Comparison of ENCODE assay signal across 8 mouse cellular contexts in the genomic region with DNA sequence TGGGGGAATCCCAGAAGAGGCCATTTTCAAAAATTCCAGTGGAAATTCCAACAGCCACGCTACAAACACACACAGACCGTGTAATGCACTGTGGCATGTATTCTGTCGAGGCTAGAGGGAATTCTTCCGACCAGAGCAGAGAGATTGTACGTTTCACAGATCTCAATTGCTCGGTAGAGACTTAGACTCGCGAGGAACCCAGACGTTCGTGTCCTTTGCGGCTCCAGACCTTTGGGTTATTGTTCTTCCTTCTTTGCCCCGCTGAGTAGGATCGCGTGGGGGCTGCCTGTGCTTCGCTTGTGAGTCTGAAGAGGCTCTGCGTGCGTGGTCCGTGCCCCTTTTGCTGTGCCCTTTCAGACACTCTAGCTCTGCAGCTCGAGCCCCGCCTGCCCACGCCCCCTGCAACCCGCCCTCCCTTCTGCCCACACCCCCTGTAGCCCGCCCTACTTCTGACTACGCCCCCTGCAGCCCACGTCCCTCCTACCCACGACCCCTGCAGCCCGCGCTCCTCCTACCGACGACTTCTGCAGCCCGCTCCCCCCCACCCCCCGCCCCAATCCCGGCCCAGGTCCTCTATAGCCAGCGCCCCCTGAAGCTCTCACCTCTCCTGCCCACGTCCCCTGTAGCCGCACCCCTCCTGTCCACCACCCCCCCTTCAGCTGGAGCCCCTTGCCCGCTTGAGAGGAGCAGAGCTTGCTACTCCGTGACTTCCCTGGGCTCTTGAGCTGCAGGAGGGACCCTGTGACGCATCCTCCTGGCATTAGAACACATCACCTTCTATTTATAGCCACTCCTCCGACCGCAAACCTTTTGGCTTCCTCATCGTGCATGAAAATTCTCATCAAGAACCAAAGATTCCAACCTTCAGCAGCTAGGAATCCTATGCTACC. TPM values are rescaled to one million over a fixed set of nuclear protein-coding genes. Genes with fewer than 3 reads are reported as not detected.
DNase-seq lines count a peak whose midpoint lies in the region; ATAC-seq and TF ChIP-seq lines count a peak whose summit lies in the region.

No protein-coding gene starts in this region.

- no peak for TF ChIP-seq CTCF in spleen, adult 2 months (IDR thresholded peaks at IDR 0.05; ENCODE audit: extremely low read depth, insufficient read depth, insufficient read length, insufficient replicate concordance)

- H3K4me1 ChIP-seq in spleen, adult 2 months (ENCODE audit: control insufficient read depth, insufficient read depth, insufficient read length) = peaks cover 2% of the 10 kb centered on the region; the same call in 1 of the 2 replicates
- H3K4me1 ChIP-seq in intestine, embryonic 16.5 days (ENCODE audit: control insufficient read depth, insufficient read depth, low read length) = no peaks in the 10 kb centered on the region; the same call in 1 of the 2 replicates
- H3K4me1 ChIP-seq in limb, embryonic 14.5 days (ENCODE audit: control insufficient read depth, insufficient read depth, low read length) = 0 out of 2 replicates have a peak, but pooled peaks cover 3% of the 10 kb centered on the region
- H3K4me1 ChIP-seq in midbrain, embryonic 14.5 days (ENCODE audit: control insufficient read depth, insufficient read depth, low read length) = peaks cover 9% of the 10 kb centered on the region

- H3K27ac ChIP-seq in spleen, adult 2 months (ENCODE audit: insufficient read depth, low read length) = peak overlapping the region; percentile 2
- H3K27ac ChIP-seq in intestine, embryonic 16.5 days (ENCODE audit: low read length) = peak overlapping the region; percentile 77
- H3K27ac ChIP-seq in limb, embryonic 14.5 days (replicated peaks; ENCODE audit: low read depth, low read length) = peak overlapping the region; percentile 89
- H3K27ac ChIP-seq in midbrain, embryonic 14.5 days (replicated peaks; ENCODE audit: low read depth, low read length) = peak overlapping the region; percentile 49; the same call in 1 of the 2 replicates

- no peak for TF ChIP-seq POLR2A in spleen, adult 2 months (IDR thresholded peaks at IDR 0.05; ENCODE audit: low read depth, low read length)
- TF ChIP-seq POLR2A in limb, embryonic 14.5 days (IDR thresholded peaks at IDR 0.05; ENCODE audit: borderline replicate concordance, extremely low read depth, insufficient read depth, insufficient read length) = peak; percentile 49; the same call in 1 of the 2 replicates

- no peaks in the 10 kb centered on the region for H3K27me3 ChIP-seq in spleen, adult 2 months (ENCODE audit: control insufficient read depth, insufficient read depth, low read length)
- no peaks in the 10 kb centered on the region for H3K27me3 ChIP-seq in intestine, embryonic 16.5 days (replicated peaks; ENCODE audit: control insufficient read depth, insufficient read depth, low read length)
- no peaks in the 10 kb centered on the region for H3K27me3 ChIP-seq in limb, embryonic 14.5 days (ENCODE audit: control insufficient read depth, insufficient read depth, low read length)
- no peaks in the 10 kb centered on the region for H3K27me3 ChIP-seq in midbrain, embryonic 14.5 days (ENCODE audit: control insufficient read depth, insufficient read depth, low read length)
- H3K27me3 ChIP-seq in splenic B cell, adult 2 months (ENCODE audit: control insufficient read depth, insufficient read depth, low read length, poor library complexity, severe bottlenecking) = no peaks in the 10 kb centered on the region

- under 1% methylated on average over 41 of the region's 42 CpGs for WGBS in spleen, adult 2 months
- 1% methylated on average over 37 of the region's 42 CpGs for WGBS in intestine, embryonic 16.5 days
- WGBS in limb, embryonic 14.5 days = 3% methylated on average over 37 of the region's 42 CpGs
- under 1% methylated on average over 41 of the region's 42 CpGs for WGBS in midbrain, embryonic 14.5 days

- H3K9ac ChIP-seq in intestine, embryonic 16.5 days (ENCODE audit: low read depth, low read length) = peak overlapping the region; percentile 75
- H3K9ac ChIP-seq in limb, embryonic 14.5 days (ENCODE audit: low read depth, low read length, severe bottlenecking) = peak overlapping the region; percentile 68
- peak overlapping the region; percentile 71 for H3K9ac ChIP-seq in midbrain, embryonic 14.5 days (replicated peaks; ENCODE audit: low read length)

- peak in 1 of 2 experiments; percentile 16 for DNase-seq in spleen, adult 2 months (ENCODE audit: low read depth in 1 of 2, low spot score in 2 of 2)
- DNase-seq in spleen, adult 12 weeks (ENCODE audit: low spot score) = no peak
- DNase-seq in embryo, embryonic 10 days (ENCODE audit: low spot score) = peak; percentile 73
- peak; percentile 75 for DNase-seq in limb, embryonic 14.5 days (ENCODE audit: low spot score)
- DNase-seq in midbrain, embryonic 14.5 days = peak; percentile 71
- peak; percentile 48 for DNase-seq in splenic B cell, adult 2 months (ENCODE audit: low read depth, low spot score)

- H3K4me3 ChIP-seq in spleen, adult 2 months (ENCODE audit: extremely low read depth, insufficient read depth, insufficient read length) = peak overlapping the region; percentile 53
- peak overlapping the region; percentile 62 for H3K4me3 ChIP-seq in intestine, embryonic 16.5 days (ENCODE audit: low read length)
- peak overlapping the region; percentile 59 for H3K4me3 ChIP-seq in limb, embryonic 14.5 days (replicated peaks; ENCODE audit: low read length)
- peak overlapping the region; percentile 50 for H3K4me3 ChIP-seq in midbrain, embryonic 14.5 days (replicated peaks; ENCODE audit: low read depth, low read length)

- peak overlapping the region; percentile 93 for H3K4me2 ChIP-seq in intestine, embryonic 16.5 days (ENCODE audit: low read depth, low read length)
- H3K4me2 ChIP-seq in limb, embryonic 14.5 days (replicated peaks; ENCODE audit: low read depth, low read length, severe bottlenecking) = peak overlapping the region; percentile 86
- H3K4me2 ChIP-seq in midbrain, embryonic 14.5 days (ENCODE audit: low read length) = peak overlapping the region; percentile 89

- peak; percentile 91 for ATAC-seq in granulocyte monocyte progenitor cell, adult 5-6 weeks (replicated peaks; ENCODE audit: poor library complexity, severe bottlenecking)
- peak; percentile 86 for ATAC-seq in intestine, embryonic 16.5 days
- ATAC-seq in limb, embryonic 14.5 days (ENCODE audit: low FRiP score, low read depth) = peak; percentile 92
- peak; percentile 83 for ATAC-seq in midbrain, embryonic 14.5 days (ENCODE audit: low FRiP score, low TSS enrichment)

- no peaks in the 10 kb centered on the region for H3K36me3 ChIP-seq in spleen, adult 2 months (ENCODE audit: control insufficient read depth, insufficient read depth, low read length)
- H3K36me3 ChIP-seq in intestine, embryonic 16.5 days (ENCODE audit: control insufficient read depth, insufficient read depth, low read length) = no peaks in the 10 kb centered on the region
- no peaks in the 10 kb centered on the region for H3K36me3 ChIP-seq in limb, embryonic 14.5 days (ENCODE audit: control insufficient read depth, insufficient read depth, low read length)
- no peaks in the 10 kb centered on the region for H3K36me3 ChIP-seq in midbrain, embryonic 14.5 days (ENCODE audit: control insufficient read depth, insufficient read depth, low read length)
- no peaks in the 10 kb centered on the region for H3K36me3 ChIP-seq in splenic B cell, adult 2 months (ENCODE audit: control insufficient read depth, insufficient read depth, low read length, poor library complexity, severe bottlenecking)

- H3K9me3 ChIP-seq in intestine, embryonic 16.5 days (ENCODE audit: control insufficient read depth, low read length) = no peaks in the 10 kb centered on the region
- H3K9me3 ChIP-seq in limb, embryonic 14.5 days (ENCODE audit: control insufficient read depth, low read length) = no peaks in the 10 kb centered on the region
- no peaks in the 10 kb centered on the region for H3K9me3 ChIP-seq in midbrain, embryonic 14.5 days (ENCODE audit: control insufficient read depth, low read length)

RNA-seq across cellular contexts. Expression of a gene that starts 10.8 kb away (rescaled TPM):
- polyA plus RNA-seq in spleen, adult 2 months (2012; rRNA removed) = 22.3 and 35.1 TPM in 2 replicates
- 5.7 and 7.5 TPM in 2 replicates for total RNA-seq in granulocyte monocyte progenitor cell, adult 5-6 weeks (2014; fragmentation: Nextera tagmentation)
- total RNA-seq in granulocyte monocyte progenitor cell, adult 5-6 weeks (2017) = 7.3 and 9.3 TPM in 2 replicates
- 41.3 and 43.2 TPM in 2 replicates for polyA plus RNA-seq in intestine, embryonic 16.5 days (2015; fragmentation: Nextera tagmentation; extraction: Ambion mirVana)
- polyA plus RNA-seq in limb, embryonic 14.5 days (2012; rRNA removed) = 21.1 and 32.2 TPM in 2 replicates
- 40.1 and 43.1 TPM in 2 replicates for polyA plus RNA-seq in limb, embryonic 14.5 days (2014; fragmentation: Nextera tagmentation; extraction: Ambion mirVana)
- 22.3 and 29.8 TPM in 2 replicates for polyA plus RNA-seq in midbrain, embryonic 14.5 days (2014; fragmentation: Nextera tagmentation; extraction: Ambion mirVana)

Comparison
In these comparisons a context has a peak if more than half of its experiments do, and no peak if none do; other contexts are left out.
1. H3K27ac ChIP-seq: peak in every context shown above with its lines; median percentile 89 in limb, embryonic 14.5 days; 77 in intestine, embryonic 16.5 days; 49 in midbrain, embryonic 14.5 days; 2 in spleen, adult 2 months.